Mouse (Mus musculus): ENCODE data around the gene Olfr583.

DNA sequence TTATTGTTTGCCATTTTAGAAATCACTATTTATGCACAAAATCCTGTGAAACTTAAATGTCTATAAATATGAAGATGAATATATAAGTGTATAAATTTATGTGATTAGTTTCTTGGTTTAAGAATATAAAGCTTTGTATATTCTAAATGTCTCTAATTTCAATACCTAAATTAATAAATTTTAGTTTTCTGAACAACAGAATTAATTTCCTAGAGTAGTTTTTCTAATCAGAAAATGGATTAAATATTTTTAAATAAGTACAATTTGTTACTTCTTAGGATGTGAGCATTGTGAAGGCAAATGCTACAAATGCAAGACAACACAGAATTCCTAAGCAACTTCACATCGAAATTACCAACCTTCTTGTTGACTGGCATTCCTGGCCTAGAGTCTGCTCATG is at the start of gene Olfr583:
- TF ChIP-seq MYC (IDR thresholded peaks at IDR 0.05; ENCODE audit: low read depth, low read length) (no peak), CTCF (IDR thresholded peaks at IDR 0.05 in 2 of 3, conservative IDR thresholded peaks at IDR 0.05 in 1 of 3; ENCODE audit: control insufficient read depth in 1 of 3, insufficient read depth in 1 of 3, low read depth in 2 of 3, low read length in 3 of 3, poor library complexity in 1 of 3, severe bottlenecking in 1 of 3) (no peak), POLR2A (IDR thresholded peaks at IDR 0.05; ENCODE audit: control insufficient read depth in 1 of 2, insufficient read depth in 1 of 2, low read depth in 1 of 2, low read length in 2 of 2, poor library complexity in 1 of 2) (no peak), MEF2A (IDR thresholded peaks at IDR 0.05; ENCODE audit: extremely low read depth, insufficient replicate concordance, low read depth, low read length, poor library complexity, severe bottlenecking) (no peak)

All from MEL (cell line).